Mouse (Mus musculus): ENCODE results near the gene Gpr37l1. TPM values are rescaled to one million over a fixed set of nuclear protein-coding genes. Genes with fewer than 3 reads are reported as not detected.

Gpr37l1 gene
- polyA plus RNA-seq, 1 experiment from 2014 or later, result 0.04 TPM

DNA sequence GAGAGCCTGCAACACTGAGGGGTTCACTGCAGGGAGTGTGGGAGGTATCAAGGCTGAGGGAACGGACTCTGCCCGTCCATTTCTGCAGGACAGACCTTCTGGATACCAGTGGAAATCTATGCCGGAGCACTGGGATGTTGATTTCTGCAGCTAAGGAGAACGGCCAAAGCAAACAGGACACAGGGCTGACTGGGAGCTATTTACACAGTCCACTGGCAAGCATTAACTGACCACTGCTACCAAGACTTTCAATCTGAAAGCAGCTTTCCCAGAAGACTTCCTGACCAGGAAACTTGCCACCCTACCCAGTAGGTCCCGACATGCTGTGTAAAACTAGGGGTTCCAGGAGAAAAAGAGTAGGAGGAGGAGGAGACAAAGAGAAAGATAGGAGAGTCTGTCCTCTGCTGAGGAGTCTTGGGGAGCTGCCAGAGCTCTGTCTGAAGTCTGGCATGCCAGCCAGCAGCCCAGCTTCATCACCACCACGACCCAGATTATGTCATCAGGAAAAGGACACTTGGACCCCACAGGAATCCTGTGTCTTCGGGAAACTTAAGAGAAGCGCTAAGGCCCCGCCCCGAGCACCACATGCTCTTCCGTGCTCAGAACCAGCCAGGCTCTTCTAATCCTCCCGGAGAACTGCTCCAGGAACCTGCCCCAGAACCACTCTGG is 2.2 kb upstream of the Gpr37l1 start:
- ChIA-PET CTCF (interaction anchor here (0.8 to 4.6 kb wide), 9 partner anchors 11 to 206 kb away, joined by 3 to 78 read pairs (median 3); partner anchors contain the start of genes Elf3 and Shisa4), POLR2A (interaction anchor here (0.6 to 2.1 kb wide), 6 partner anchors 22 to 447 kb away, joined by 3 to 8 read pairs (median 5); partner anchors contain the start of genes Arl8a and Elf3)
- no peaks in the 10 kb centered on the region for H3K27me3 ChIP-seq
- ATAC-seq, result peak; percentile 41
- no peak for TF ChIP-seq CTCF (IDR thresholded peaks at IDR 0.05)
- no peak for DNase-seq (ENCODE audit: low read depth, low spot score)
- in situ Hi-C loops (cut with MboI; ENCODE audit: low pct_unique_long_range_greater_than_20kb), result loop anchor here (5.0 to 25.0 kb wide), 3 partner anchors 88 to 518 kb away; partner anchors contain the start of gene Elf3

DNA sequence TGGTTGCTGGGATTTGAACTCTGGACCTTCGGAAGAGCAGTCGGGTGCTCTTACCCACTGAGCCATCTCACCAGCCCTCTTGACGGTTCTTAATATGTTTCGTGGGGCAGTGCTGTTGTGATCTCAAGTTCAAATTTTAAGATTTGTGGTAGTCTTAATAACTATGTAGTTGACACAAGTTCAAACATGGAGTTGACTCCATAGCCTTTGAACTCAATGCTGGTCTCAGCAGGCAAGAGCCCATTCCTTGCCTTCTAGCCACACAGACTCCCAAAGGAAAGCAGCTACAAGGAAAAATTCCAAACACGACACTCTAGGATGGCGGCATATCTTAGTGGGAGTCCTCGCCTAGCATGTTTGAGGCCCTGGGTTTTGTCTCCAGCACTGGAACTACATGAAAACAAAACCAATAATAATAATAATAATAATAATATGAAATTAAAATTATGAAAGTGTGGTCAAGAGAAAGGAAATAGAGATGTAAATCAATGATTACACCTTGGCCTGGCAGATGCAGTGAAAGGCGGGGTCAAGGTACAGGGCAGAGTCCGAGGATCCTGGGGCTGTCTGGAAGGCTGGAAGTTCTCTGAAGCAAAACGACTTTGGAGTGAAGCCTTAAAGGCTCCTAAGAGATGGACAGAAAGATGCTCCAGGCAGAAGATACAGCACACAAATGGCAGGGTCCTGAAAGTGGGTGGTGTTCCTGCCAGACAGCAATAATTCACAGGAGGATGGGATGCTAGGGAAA is 1.1 kb upstream of the Gpr37l1 start:
- DNase-seq (ENCODE audit: low read depth, low spot score) (no peak), ATAC-seq (no peak)
- H3K27me3 ChIP-seq, result no peaks in the 10 kb centered on the region
- in situ Hi-C loops (cut with MboI; ENCODE audit: low pct_unique_long_range_greater_than_20kb), result loop anchor here (25.0 kb wide), 1 partner anchor 519 kb away; no protein-coding TSS in a partner anchor
- CTCF ChIA-PET, result no interaction called here
- POLR2A ChIA-PET, result no interaction called here
- TF ChIP-seq CTCF (IDR thresholded peaks at IDR 0.05), result no peak

DNA sequence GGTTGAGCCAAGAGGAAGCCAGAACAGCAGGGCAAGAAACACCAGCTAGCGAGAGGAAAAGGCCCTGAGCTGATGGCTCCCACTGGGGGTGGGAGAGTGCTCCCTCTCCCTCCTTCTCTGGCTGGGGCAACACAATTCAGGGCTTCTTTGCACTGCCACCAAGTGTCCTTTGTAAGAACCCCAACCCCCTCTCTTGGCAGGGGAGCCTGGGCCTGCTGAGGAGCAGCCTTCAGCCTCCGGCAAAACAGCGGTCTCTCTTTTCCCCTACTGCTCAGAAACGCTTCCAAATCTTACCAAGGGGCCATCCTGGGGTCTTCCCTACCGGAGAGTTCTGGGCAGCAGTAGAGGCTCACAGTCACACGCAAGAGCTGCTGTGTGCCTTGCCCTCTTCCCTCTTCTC is 4.8 kb downstream of the Gpr37l1 start:
- TF ChIP-seq CTCF (IDR thresholded peaks at IDR 0.05), result no peak
- in situ Hi-C loops (cut with MboI; ENCODE audit: low pct_unique_long_range_greater_than_20kb), result loop anchor here (25.0 kb wide), 1 partner anchor 525 kb away; no protein-coding TSS in a partner anchor
- ChIA-PET POLR2A (no interaction called here), CTCF (interaction anchor here (1.0 kb wide), 1 partner anchor 8 kb away, joined by 3 read pairs; no protein-coding TSS in a partner anchor)
- H3K27me3 ChIP-seq, result no peaks in the 10 kb centered on the region
- DNase-seq (ENCODE audit: low read depth, low spot score) (no peak), ATAC-seq (no peak)

DNA sequence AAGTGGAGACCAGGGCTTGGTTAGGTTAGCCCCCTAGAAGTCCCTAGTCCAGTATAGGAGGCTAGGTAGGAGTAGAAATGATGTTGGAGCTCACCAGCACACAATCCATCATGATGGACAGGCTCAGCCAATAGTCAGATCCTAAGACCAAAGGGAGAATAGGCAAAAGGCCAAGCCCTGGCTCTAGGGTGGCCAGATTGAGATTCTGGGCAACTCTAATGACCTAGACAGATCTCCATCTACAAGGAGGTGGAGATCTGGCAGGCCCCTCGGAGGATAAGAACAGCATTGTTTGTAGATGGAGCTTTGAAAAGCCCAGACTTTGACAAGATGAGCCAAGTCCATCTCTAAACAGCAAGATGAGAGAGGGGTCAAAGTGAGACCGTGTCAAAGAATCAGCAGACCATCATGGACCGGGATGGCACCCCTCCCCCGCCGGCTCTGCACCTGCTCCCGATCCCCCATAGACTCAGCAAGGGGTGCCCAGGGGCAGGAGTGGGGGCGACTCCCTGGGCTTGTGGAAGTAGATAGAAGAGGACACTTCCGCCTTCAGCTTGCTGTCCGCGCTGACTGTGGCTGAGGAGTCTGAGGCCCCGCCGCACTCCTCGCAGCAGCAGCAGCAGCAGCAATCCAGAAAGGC is 7.0 kb downstream of the Gpr37l1 start:
- no peak for TF ChIP-seq CTCF (IDR thresholded peaks at IDR 0.05)
- ATAC-seq (no peak), DNase-seq (ENCODE audit: low read depth, low spot score) (no peak)
- ChIA-PET CTCF (interaction anchor here (1.8 kb wide), 1 partner anchor 12 kb away, joined by 5 read pairs; no protein-coding TSS in a partner anchor), POLR2A (interaction anchor here (0.7 to 2.3 kb wide), 2 partner anchors 13 to 207 kb away, joined by 5 to 8 read pairs; no protein-coding TSS in a partner anchor)
- in situ Hi-C loops (cut with MboI; ENCODE audit: low pct_unique_long_range_greater_than_20kb), result loop anchor here (25.0 kb wide), 1 partner anchor 527 kb away; no protein-coding TSS in a partner anchor
- no peaks in the 10 kb centered on the region for H3K27me3 ChIP-seq

- no peaks in the 10 kb centered on the region for H3K27me3 ChIP-seq
- POLR2A ChIA-PET, result interaction anchor here (0.6 to 2.3 kb wide), 3 partner anchors 12 to 392 kb away, joined by 3 to 8 read pairs (median 5); no protein-coding TSS in a partner anchor
- ATAC-seq (no peak), DNase-seq (ENCODE audit: low read depth, low spot score) (no peak)
- no peak for TF ChIP-seq CTCF (IDR thresholded peaks at IDR 0.05)
- in situ Hi-C loops (cut with MboI; ENCODE audit: low pct_unique_long_range_greater_than_20kb), result loop anchor here (25.0 kb wide), 1 partner anchor 528 kb away; no protein-coding TSS in a partner anchor
- CTCF ChIA-PET, result interaction anchor here (0.6 to 1.4 kb wide), 2 partner anchors 10 to 854 kb away, joined by 3 read pairs; no protein-coding TSS in a partner anchor
These were observed 7.8 kb downstream of the Gpr37l1 start for GRCm38 (mm10) chr1:135159556-135160123.

- ATAC-seq (no peak), DNase-seq (ENCODE audit: low read depth, low spot score) (no peak)
- in situ Hi-C loops (cut with MboI; ENCODE audit: low pct_unique_long_range_greater_than_20kb), result loop anchor here (25.0 kb wide), 1 partner anchor 528 kb away; no protein-coding TSS in a partner anchor
- ChIA-PET CTCF (interaction anchor here (0.6 to 1.4 kb wide), 2 partner anchors 11 to 854 kb away, joined by 3 read pairs; no protein-coding TSS in a partner anchor), POLR2A (interaction anchor here (2.3 kb wide), 1 partner anchor 12 kb away, joined by 8 read pairs; no protein-coding TSS in a partner anchor)
- no peaks in the 10 kb centered on the region for H3K27me3 ChIP-seq
- no peak for TF ChIP-seq CTCF (IDR thresholded peaks at IDR 0.05)
These were observed 8.4 kb downstream of the Gpr37l1 start for GRCm38 (mm10) chr1:135159074-135159473.

DNA sequence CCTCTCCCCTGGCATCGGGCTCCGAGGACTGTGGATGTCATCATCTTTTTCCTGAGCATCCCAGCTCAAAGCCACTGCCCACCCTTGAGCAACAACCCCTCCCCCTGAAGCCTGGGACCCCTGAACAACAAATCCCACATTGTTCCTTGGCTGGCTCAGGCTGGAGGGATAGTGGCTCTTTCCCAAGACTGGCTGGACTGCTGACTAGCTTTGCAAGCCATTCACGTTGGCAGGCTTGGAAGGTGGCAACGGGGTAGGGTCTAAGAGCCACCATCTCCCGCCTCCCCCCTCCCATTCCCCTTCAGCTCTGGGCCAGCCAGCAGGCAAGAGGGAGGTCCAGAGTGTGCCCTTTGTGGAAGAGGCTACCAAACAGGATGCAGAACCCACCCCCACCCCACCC is 8.8 kb downstream of the Gpr37l1 start:
- H3K27me3 ChIP-seq, result no peaks in the 10 kb centered on the region
- in situ Hi-C loops (cut with MboI; ENCODE audit: low pct_unique_long_range_greater_than_20kb), result loop anchor here (25.0 kb wide), 1 partner anchor 529 kb away; no protein-coding TSS in a partner anchor
- ATAC-seq (no peak), DNase-seq (ENCODE audit: low read depth, low spot score) (no peak)
- CTCF ChIA-PET, result interaction anchor here (1.4 kb wide), 1 partner anchor 11 kb away, joined by 3 read pairs; no protein-coding TSS in a partner anchor
- POLR2A ChIA-PET, result interaction anchor here (2.3 kb wide), 1 partner anchor 11 kb away, joined by 8 read pairs; no protein-coding TSS in a partner anchor
- TF ChIP-seq CTCF (IDR thresholded peaks at IDR 0.05), result no peak

DNA sequence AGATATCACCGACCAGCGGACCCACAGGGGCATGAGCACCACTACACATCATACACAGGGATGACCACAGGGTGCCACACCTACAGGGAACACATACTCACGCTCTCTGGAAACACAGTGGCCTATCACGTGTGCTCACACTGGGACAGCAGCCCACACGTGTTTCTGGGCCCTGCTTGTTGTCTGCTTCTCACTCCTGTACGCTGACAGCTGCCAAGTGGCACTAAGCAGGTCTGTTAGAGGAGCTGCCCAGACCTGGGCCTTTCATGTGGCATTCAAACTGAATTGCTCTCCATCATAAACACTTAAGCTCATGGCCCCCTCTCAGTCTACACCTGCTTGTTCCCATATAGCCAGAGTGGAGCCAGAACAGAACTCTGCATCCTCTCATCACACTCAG is 11.2 kb downstream of the Gpr37l1 start:
- no peak for TF ChIP-seq CTCF (IDR thresholded peaks at IDR 0.05)
- in situ Hi-C loops (cut with MboI; ENCODE audit: low pct_unique_long_range_greater_than_20kb), result loop anchor here (25.0 kb wide), 1 partner anchor 531 kb away; no protein-coding TSS in a partner anchor
- no peaks in the 10 kb centered on the region for H3K27me3 ChIP-seq
- ATAC-seq, result no peak
- POLR2A ChIA-PET, result interaction anchor here (0.6 kb wide), 1 partner anchor 159 kb away, joined by 3 read pairs; no protein-coding TSS in a partner anchor
- no peak for DNase-seq (ENCODE audit: low read depth, low spot score)
- CTCF ChIA-PET, result interaction anchor here (3.0 kb wide), 1 partner anchor 14 kb away, joined by 16 read pairs; no protein-coding TSS in a partner anchor

DNA sequence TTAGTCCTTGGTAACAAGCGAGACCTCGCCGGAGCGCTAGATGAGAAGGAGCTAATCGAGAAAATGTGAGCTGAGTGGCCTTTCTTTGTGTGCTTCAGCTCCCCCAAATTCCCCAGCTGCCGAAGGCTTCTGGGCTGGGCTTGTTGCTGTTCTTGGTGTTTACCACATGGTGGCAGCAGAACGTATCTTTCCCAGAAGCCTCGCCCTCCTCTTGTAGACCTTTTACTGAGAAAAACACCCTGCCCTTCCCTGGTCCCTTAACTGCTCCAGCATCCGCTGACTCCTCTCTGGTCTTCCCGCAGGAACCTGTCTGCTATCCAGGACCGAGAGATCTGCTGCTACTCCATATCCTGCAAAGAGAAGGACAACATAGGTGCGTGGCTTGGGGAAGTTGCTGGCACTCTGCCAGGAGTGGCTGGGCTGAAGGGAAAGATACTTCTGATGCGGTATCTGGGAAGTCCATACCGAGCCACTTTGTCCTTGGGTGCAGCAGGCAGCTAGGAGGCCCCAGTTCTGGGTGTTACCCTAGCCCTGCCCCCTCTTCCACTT is 13.0 kb downstream of the Gpr37l1 start:
- H3K27me3 ChIP-seq, result no peaks in the 10 kb centered on the region
- ATAC-seq (peak; percentile 37), DNase-seq (ENCODE audit: low read depth, low spot score) (peak; percentile 57)
- in situ Hi-C loops (cut with MboI; ENCODE audit: low pct_unique_long_range_greater_than_20kb), result loop anchor here (25.0 kb wide), 1 partner anchor 533 kb away; no protein-coding TSS in a partner anchor
- no peak for TF ChIP-seq CTCF (IDR thresholded peaks at IDR 0.05)
- ChIA-PET POLR2A (interaction anchor here (0.8 kb wide), 1 partner anchor 10 kb away, joined by 3 read pairs; no protein-coding TSS in a partner anchor), CTCF (interaction anchor here (0.6 to 3.0 kb wide), 11 partner anchors 9 to 355 kb away, joined by 3 to 16 read pairs (median 3); no protein-coding TSS in a partner anchor)

Measured in Patski (cell line).